8 mouse cellular contexts compared by ENCODE assay signal in genomic region chr11:87986141-87986741, GRCm38 (mm10). TPM values are rescaled to one million over a fixed set of nuclear protein-coding genes. Genes with fewer than 3 reads are reported as not detected.
A peak's percentile ranks its signal among the peaks of the same experiment; 100 is the strongest.
DNase-seq lines count a peak whose midpoint lies in the region; ATAC-seq and TF ChIP-seq lines count a peak whose summit lies in the region.

No protein-coding gene starts in this region.

- H3K9ac ChIP-seq in heart, postnatal 0 days (replicated peaks; ENCODE audit: low read depth, low read length): peak overlapping the region; percentile 86
- H3K9ac ChIP-seq in lung, postnatal 0 days (replicated peaks; ENCODE audit: low read depth): peak overlapping the region; percentile 60

- peak overlapping the region; percentile 95 for H3K27ac ChIP-seq in heart, postnatal 0 days (ENCODE audit: low read depth)
- H3K27ac ChIP-seq in lung, postnatal 0 days (ENCODE audit: low read length): 0 out of 2 replicates have a peak overlapping the region, but pooled peaks have one; percentile 92

- TF ChIP-seq POLR2A in brain, embryonic 14.5 days (IDR thresholded peaks at IDR 0.05; ENCODE audit: borderline replicate concordance, extremely low read depth, insufficient read depth, insufficient read length, poor library complexity, severe bottlenecking): no peak

- ATAC-seq in heart, postnatal 0 days (ENCODE audit: insufficient read depth, low read depth): peak; percentile 52
- ATAC-seq in lung, postnatal 0 days: peak; percentile 16

- no peaks in the 10 kb centered on the region for H3K9me3 ChIP-seq in heart, postnatal 0 days (replicated peaks; ENCODE audit: control insufficient read depth, low read length)
- H3K9me3 ChIP-seq in lung, postnatal 0 days (ENCODE audit: low read length): no peaks in the 10 kb centered on the region

- peaks cover 27% of the 10 kb centered on the region for H3K36me3 ChIP-seq in heart, postnatal 0 days (replicated peaks; ENCODE audit: control insufficient read depth, insufficient read depth, low read length)
- H3K36me3 ChIP-seq in lung, postnatal 0 days (ENCODE audit: insufficient read depth, low read length): peaks cover 14% of the 10 kb centered on the region; the same call in 1 of the 2 replicates

- DNase-seq in ES-CJ7 (ENCODE audit: low read depth, low spot score): peak; percentile 83
- peak; percentile 72 for DNase-seq in brain, embryonic 14.5 days (ENCODE audit: low read depth)
- peak; percentile 69 for DNase-seq in fat pad, adult 2 months (ENCODE audit: extremely low read depth, low read depth, low spot score)
- DNase-seq in heart, postnatal 0 days (ENCODE audit: low spot score): peak; percentile 62
- peak; percentile 86 to 95 for DNase-seq in kidney, postnatal 25 days
- DNase-seq in lung, postnatal 0 days (ENCODE audit: low spot score): peak; percentile 72
- peak; percentile 61 for DNase-seq in ovary, postnatal 14 days (ENCODE audit: low spot score)
- DNase-seq in urinary bladder, adult 2 months (ENCODE audit: low spot score): peak; percentile 42

- peak overlapping the region; percentile 74 for H3K4me2 ChIP-seq in heart, postnatal 0 days (ENCODE audit: low read depth, low read length)
- peak overlapping the region; percentile 95 for H3K4me2 ChIP-seq in lung, postnatal 0 days (replicated peaks; ENCODE audit: low read depth, low read length)

- peak overlapping the region; percentile 90 for H3K4me3 ChIP-seq in heart, postnatal 0 days (ENCODE audit: low read depth, low read length)
- H3K4me3 ChIP-seq in lung, postnatal 0 days (ENCODE audit: low read depth, low read length): peak overlapping the region; percentile 88

- no peaks in the 10 kb centered on the region for H3K27me3 ChIP-seq in heart, postnatal 0 days (ENCODE audit: control insufficient read depth, insufficient read depth, low read length)
- no peaks in the 10 kb centered on the region for H3K27me3 ChIP-seq in lung, postnatal 0 days (replicated peaks; ENCODE audit: insufficient read depth, low read length)

- TF ChIP-seq EP300 in heart, postnatal 0 days (IDR thresholded peaks at IDR 0.05; ENCODE audit: low read depth): 0 out of 2 replicates have a peak, but pooled peaks have one; percentile 29
- TF ChIP-seq EP300 in lung, postnatal 0 days (IDR thresholded peaks at IDR 0.05): no peak

- peak; percentile 17; the same call in 1 of the 2 replicates for TF ChIP-seq CTCF in brain, embryonic 14.5 days (IDR thresholded peaks at IDR 0.05; ENCODE audit: borderline replicate concordance, extremely low read depth, insufficient read depth, insufficient read length)
- no peak for TF ChIP-seq CTCF in heart, postnatal 0 days (IDR thresholded peaks at IDR 0.05; ENCODE audit: low read depth)
- TF ChIP-seq CTCF in lung, postnatal 0 days (IDR thresholded peaks at IDR 0.05): 0 out of 2 replicates have a peak, but pooled peaks have one; percentile 22

- WGBS in heart, postnatal 0 days: 5% methylated on average over 13 of the region's 13 CpGs
- 2% methylated on average over 13 of the region's 13 CpGs for WGBS in lung, postnatal 0 days

- H3K4me1 ChIP-seq in heart, postnatal 0 days (ENCODE audit: control insufficient read depth, insufficient read depth): peaks cover 24% of the 10 kb centered on the region; the same call in 1 of the 2 replicates
- peaks cover 14% of the 10 kb centered on the region; the same call in 1 of the 2 replicates for H3K4me1 ChIP-seq in lung, postnatal 0 days (ENCODE audit: insufficient read depth, low read depth, low read length)

RNA-seq across cellular contexts. Expression of gene Dynll2, which starts 1.1 kb away (rescaled TPM):
- polyA plus RNA-seq in brain, embryonic 14.5 days (2012; rRNA removed): 227 and 321 TPM in 2 replicates
- total RNA-seq in heart, postnatal 0 days (2014; rRNA removed; ENCODE audit: low replicate concordance): 18.6 and 20.7 TPM in 2 replicates
- polyA plus RNA-seq in heart, postnatal 0 days (2015; fragmentation: Nextera tagmentation; extraction: Ambion mirVana): 32.9 and 33.0 TPM in 2 replicates
- polyA plus RNA-seq in lung, postnatal 0 days (2015; fragmentation: Nextera tagmentation; extraction: Ambion mirVana): 12.3 and 14.5 TPM in 2 replicates
- polyA plus RNA-seq in urinary bladder, adult 2 months (2012; rRNA removed): 99.3 and 124 TPM in 2 replicates

Comparison
In these comparisons a context has a peak if more than half of its experiments do, and no peak if none do; other contexts are left out.
1. Peak in every context shown above with its lines: DNase-seq, ATAC-seq, H3K4me3 ChIP-seq and H3K27ac ChIP-seq.